Mouse (Mus musculus): ENCODE measurements around the gene Hs3st4. TPM values are rescaled to one million over a fixed set of nuclear protein-coding genes. Genes with fewer than 3 reads are reported as not detected.

Hs3st4 gene
- polyA plus RNA-seq, 1 experiment from 2014 or later: not detected

- H3K4me3 ChIP-seq (ENCODE audit: low read depth, low read length): no peak overlapping the region
- no peak for TF ChIP-seq CTCF (IDR thresholded peaks at IDR 0.05; ENCODE audit: low read depth)
- WGBS: 84% methylated on average over 5 of the region's 5 CpGs
- H3K9me3 ChIP-seq (ENCODE audit: control insufficient read depth): no peaks in the 10 kb centered on the region
- ATAC-seq: no peak
- H3K9ac ChIP-seq (ENCODE audit: low read depth, low read length): no peak overlapping the region
- no peak overlapping the region for H3K4me2 ChIP-seq (replicated peaks; ENCODE audit: low read depth)
- H3K27me3 ChIP-seq (replicated peaks; ENCODE audit: control insufficient read depth, insufficient read depth, low read length): no peaks in the 10 kb centered on the region
- no peaks in the 10 kb centered on the region for H3K36me3 ChIP-seq (ENCODE audit: control insufficient read depth, insufficient read depth)
- H3K27ac ChIP-seq (ENCODE audit: low read depth, low read length): no peak overlapping the region
- no peaks in the 10 kb centered on the region for H3K4me1 ChIP-seq (replicated peaks; ENCODE audit: control insufficient read depth, insufficient read depth, low read length)
These were observed 44.2 kb downstream of the Hs3st4 start for GRCm38 (mm10) chr7:124026908-124027307.

GRCm38 (mm10) chr7:124032236-124032635 is 49.6 kb downstream of the Hs3st4 start:
- Histone ChIP-seq H3K27ac (ENCODE audit: low read depth, low read length) (no peak overlapping the region), H3K9ac (ENCODE audit: low read depth, low read length) (no peak overlapping the region), H3K36me3 (ENCODE audit: control insufficient read depth, insufficient read depth) (no peaks in the 10 kb centered on the region), H3K27me3 (replicated peaks; ENCODE audit: control insufficient read depth, insufficient read depth, low read length) (no peaks in the 10 kb centered on the region), H3K9me3 (ENCODE audit: control insufficient read depth) (no peaks in the 10 kb centered on the region), H3K4me1 (replicated peaks; ENCODE audit: control insufficient read depth, insufficient read depth, low read length) (no peaks in the 10 kb centered on the region), H3K4me3 (ENCODE audit: low read depth, low read length) (no peak overlapping the region), H3K4me2 (replicated peaks; ENCODE audit: low read depth) (no peak overlapping the region)
- no peak for TF ChIP-seq CTCF (IDR thresholded peaks at IDR 0.05; ENCODE audit: low read depth)
- no peak for ATAC-seq
- 47% methylated on average over 2 of the region's 2 CpGs for WGBS

GRCm38 (mm10) chr7:124033332-124033731 is 50.7 kb downstream of the Hs3st4 start:
- whole genome bisulfite sequencing: 76% methylated on average over 2 of the region's 2 CpGs
- Histone ChIP-seq H3K4me1 (replicated peaks; ENCODE audit: control insufficient read depth, insufficient read depth, low read length) (no peaks in the 10 kb centered on the region), H3K9ac (ENCODE audit: low read depth, low read length) (no peak overlapping the region), H3K4me3 (ENCODE audit: low read depth, low read length) (no peak overlapping the region), H3K9me3 (ENCODE audit: control insufficient read depth) (no peaks in the 10 kb centered on the region), H3K4me2 (replicated peaks; ENCODE audit: low read depth) (no peak overlapping the region), H3K36me3 (ENCODE audit: control insufficient read depth, insufficient read depth) (no peaks in the 10 kb centered on the region), H3K27me3 (replicated peaks; ENCODE audit: control insufficient read depth, insufficient read depth, low read length) (no peaks in the 10 kb centered on the region), H3K27ac (ENCODE audit: low read depth, low read length) (no peak overlapping the region)
- ATAC-seq: no peak
- no peak for TF ChIP-seq CTCF (IDR thresholded peaks at IDR 0.05; ENCODE audit: low read depth)

GRCm38 (mm10) chr7:124037281-124037700 is 54.6 kb downstream of the Hs3st4 start:
- ATAC-seq: no peak
- Histone ChIP-seq H3K36me3 (ENCODE audit: control insufficient read depth, insufficient read depth) (no peaks in the 10 kb centered on the region), H3K27ac (ENCODE audit: low read depth, low read length) (no peak overlapping the region), H3K4me1 (replicated peaks; ENCODE audit: control insufficient read depth, insufficient read depth, low read length) (no peaks in the 10 kb centered on the region), H3K4me3 (ENCODE audit: low read depth, low read length) (no peak overlapping the region), H3K9me3 (ENCODE audit: control insufficient read depth) (no peaks in the 10 kb centered on the region), H3K9ac (ENCODE audit: low read depth, low read length) (no peak overlapping the region), H3K4me2 (replicated peaks; ENCODE audit: low read depth) (no peak overlapping the region), H3K27me3 (replicated peaks; ENCODE audit: control insufficient read depth, insufficient read depth, low read length) (no peaks in the 10 kb centered on the region)
- no peak for TF ChIP-seq CTCF (IDR thresholded peaks at IDR 0.05; ENCODE audit: low read depth)
- 69% methylated on average over 5 of the region's 5 CpGs for WGBS

GRCm38 (mm10) chr7:124039142-124039541 is 56.5 kb downstream of the Hs3st4 start:
- no peaks in the 10 kb centered on the region for H3K36me3 ChIP-seq (ENCODE audit: control insufficient read depth, insufficient read depth)
- H3K4me3 ChIP-seq (ENCODE audit: low read depth, low read length): no peak overlapping the region
- no peak for ATAC-seq
- H3K27ac ChIP-seq (ENCODE audit: low read depth, low read length): no peak overlapping the region
- H3K9me3 ChIP-seq (ENCODE audit: control insufficient read depth): no peaks in the 10 kb centered on the region
- no peak overlapping the region for H3K9ac ChIP-seq (ENCODE audit: low read depth, low read length)
- no peaks in the 10 kb centered on the region for H3K4me1 ChIP-seq (replicated peaks; ENCODE audit: control insufficient read depth, insufficient read depth, low read length)
- no peaks in the 10 kb centered on the region for H3K27me3 ChIP-seq (replicated peaks; ENCODE audit: control insufficient read depth, insufficient read depth, low read length)
- 60% methylated on average over 5 of the region's 5 CpGs for WGBS
- no peak for TF ChIP-seq CTCF (IDR thresholded peaks at IDR 0.05; ENCODE audit: low read depth)
- H3K4me2 ChIP-seq (replicated peaks; ENCODE audit: low read depth): no peak overlapping the region

- Histone ChIP-seq H3K4me1 (replicated peaks; ENCODE audit: control insufficient read depth, insufficient read depth, low read length) (no peaks in the 10 kb centered on the region), H3K27me3 (replicated peaks; ENCODE audit: control insufficient read depth, insufficient read depth, low read length) (0 out of 2 replicates have a peak, but pooled peaks cover 4% of the 10 kb centered on the region), H3K4me2 (replicated peaks; ENCODE audit: low read depth) (no peak overlapping the region), H3K36me3 (ENCODE audit: control insufficient read depth, insufficient read depth) (no peaks in the 10 kb centered on the region), H3K4me3 (ENCODE audit: low read depth, low read length) (no peak overlapping the region), H3K9ac (ENCODE audit: low read depth, low read length) (no peak overlapping the region), H3K27ac (ENCODE audit: low read depth, low read length) (no peak overlapping the region), H3K9me3 (ENCODE audit: control insufficient read depth) (no peaks in the 10 kb centered on the region)
- no peak for ATAC-seq
- no peak for TF ChIP-seq CTCF (IDR thresholded peaks at IDR 0.05; ENCODE audit: low read depth)
These were observed 64.7 kb downstream of the Hs3st4 start for GRCm38 (mm10) chr7:124047382-124047781.

- Histone ChIP-seq H3K4me2 (replicated peaks; ENCODE audit: low read depth) (no peak overlapping the region), H3K9ac (ENCODE audit: low read depth, low read length) (no peak overlapping the region), H3K36me3 (ENCODE audit: control insufficient read depth, insufficient read depth) (no peaks in the 10 kb centered on the region), H3K27ac (ENCODE audit: low read depth, low read length) (no peak overlapping the region), H3K4me1 (replicated peaks; ENCODE audit: control insufficient read depth, insufficient read depth, low read length) (no peaks in the 10 kb centered on the region), H3K27me3 (replicated peaks; ENCODE audit: control insufficient read depth, insufficient read depth, low read length) (0 out of 2 replicates have a peak, but pooled peaks cover 4% of the 10 kb centered on the region), H3K4me3 (ENCODE audit: low read depth, low read length) (no peak overlapping the region), H3K9me3 (ENCODE audit: control insufficient read depth) (no peaks in the 10 kb centered on the region)
- TF ChIP-seq CTCF (IDR thresholded peaks at IDR 0.05; ENCODE audit: low read depth): no peak
- ATAC-seq: no peak
- 72% methylated on average over 1 of the region's 1 CpGs for WGBS
These were observed 66.3 kb downstream of the Hs3st4 start for GRCm38 (mm10) chr7:124048971-124049370.
